Mouse (Mus musculus) urinary bladder, postnatal 4 days (tissue): ENCODE data around the gene Stx2.

Source experiments
- DNase-seq, 2 experiments: peaks; one replicate each; pipeline ENCODE4 v3.0.0; 2021 to 2022; ENCODE audit warnings: low spot score in 2 of 2

Gene Stx2

GRCm38 (mm10) chr5:128952291-128953195 lies 55.8 kb downstream of the Stx2 start:
- DNase-seq: no peak

- DNase-seq: no peak
Measured at GRCm38 (mm10) chr5:128951472-128951871, 56.9 kb downstream of the Stx2 start.

GRCm38 (mm10) chr5:128947093-128947492 lies 61.3 kb downstream of the Stx2 start:
- DNase-seq: no peak

GRCm38 (mm10) chr5:128940436-128940835 lies 67.9 kb downstream of the Stx2 start:
- no peak for DNase-seq

- DNase-seq: peak in 1 of 2 experiments; percentile 52
Measured at GRCm38 (mm10) chr5:128935359-128935899, 72.9 kb downstream of the Stx2 start.
